Mouse (Mus musculus): Measurements from ENCODE around the gene Gm17660.

Gene Gm17660

DNA sequence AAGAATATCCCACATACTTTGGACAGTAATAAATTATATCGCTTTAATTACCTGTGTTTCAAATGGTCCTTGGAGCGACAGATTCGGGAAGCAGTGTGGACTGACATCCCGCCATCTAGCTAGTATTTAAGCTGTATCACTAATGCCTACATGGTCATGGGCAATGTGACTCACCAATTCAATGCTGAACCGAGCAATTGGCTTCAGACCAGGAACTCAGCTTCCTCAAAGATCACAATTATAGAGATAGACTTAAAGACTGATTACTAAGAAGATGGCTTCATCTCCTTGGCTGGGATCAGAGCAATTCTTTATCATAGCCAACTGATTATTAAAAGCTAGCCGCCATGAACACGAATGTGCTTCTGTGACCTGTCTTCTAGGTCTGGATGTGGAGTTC lies at the start of gene Gm17660:
Gene Gm17660 (minus strand): TSS at position 101 of the 400 bp plus-strand sequence.
- DNase-seq (ENCODE audit: low read depth), result no peak

- DNase-seq (ENCODE audit: low read depth), result no peak
Observed at GRCm38 (mm10) chr5:104126561-104127320, 49.3 kb upstream of the Gm17660 start.

DNA sequence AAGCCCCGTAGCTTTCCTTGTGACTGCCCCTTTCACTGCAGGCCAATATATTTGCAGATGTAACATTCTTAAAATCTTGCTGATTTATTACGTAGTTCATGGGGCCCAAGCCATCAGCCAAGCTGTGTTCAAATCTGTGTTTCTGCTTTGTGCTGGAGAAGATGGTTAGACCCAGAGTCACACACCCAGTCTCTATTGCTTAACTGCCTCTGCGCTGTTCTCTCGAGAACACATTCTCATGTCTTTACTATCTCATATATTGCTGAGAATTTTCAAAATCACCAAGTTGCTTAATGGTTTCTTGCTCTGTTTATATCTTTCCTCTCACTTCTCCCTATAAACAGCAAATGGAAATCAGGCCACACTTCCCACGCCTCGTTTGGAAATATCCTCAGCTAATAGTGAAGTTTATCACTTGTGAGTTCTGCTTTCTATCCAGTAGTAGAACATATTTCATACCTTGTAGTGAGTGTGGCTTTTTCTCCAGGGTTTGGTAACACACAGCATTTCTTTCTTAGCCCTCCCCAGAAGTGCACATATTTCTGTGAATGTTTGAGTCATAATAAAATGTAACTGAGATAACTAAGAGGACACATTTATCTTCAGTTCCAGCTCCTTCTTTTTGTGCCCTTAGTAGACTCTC lies 46.7 kb upstream of the Gm17660 start:
- no peak for DNase-seq (ENCODE audit: low read depth)

DNA sequence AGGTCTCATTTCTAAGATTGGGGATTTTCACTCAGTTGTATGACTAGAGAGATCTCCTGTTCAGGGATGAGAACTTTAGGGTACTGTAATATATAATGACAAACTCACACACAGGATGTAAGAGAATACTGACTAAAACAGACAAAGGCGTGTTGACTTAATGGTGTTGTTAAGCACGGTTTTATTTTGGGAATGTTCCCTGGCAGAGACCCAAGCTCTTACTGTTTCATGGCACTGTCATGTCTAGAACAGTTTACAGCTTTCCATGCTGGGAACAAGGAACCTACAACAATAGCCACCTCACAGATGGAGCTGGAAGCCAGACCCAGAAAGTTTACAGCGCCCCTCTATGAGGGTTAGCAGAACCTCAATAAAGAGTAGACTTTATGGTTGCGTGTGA lies 38.5 kb upstream of the Gm17660 start:
- DNase-seq (ENCODE audit: low read depth), result no peak

DNA sequence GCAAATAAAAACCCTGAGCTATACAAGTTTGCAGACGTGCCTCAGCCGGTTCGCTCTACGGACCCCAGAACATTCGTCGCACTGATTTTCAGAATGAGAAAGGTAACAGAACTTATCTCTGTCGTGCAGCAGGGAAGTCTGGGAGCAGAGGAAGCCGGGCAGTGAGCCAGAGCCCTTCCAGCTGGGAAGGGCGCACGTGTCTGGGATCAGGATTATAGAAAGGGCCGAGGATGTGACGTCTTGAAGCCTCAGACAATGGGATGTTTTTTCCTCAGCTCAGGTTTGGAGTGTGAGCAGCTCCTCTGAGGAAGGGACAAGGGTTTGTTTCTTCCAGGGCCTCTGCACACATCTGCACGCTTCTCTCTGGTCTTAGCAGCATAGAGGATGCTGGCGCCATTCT lies 37.7 kb upstream of the Gm17660 start:
- no peak for DNase-seq (ENCODE audit: low read depth)

DNA sequence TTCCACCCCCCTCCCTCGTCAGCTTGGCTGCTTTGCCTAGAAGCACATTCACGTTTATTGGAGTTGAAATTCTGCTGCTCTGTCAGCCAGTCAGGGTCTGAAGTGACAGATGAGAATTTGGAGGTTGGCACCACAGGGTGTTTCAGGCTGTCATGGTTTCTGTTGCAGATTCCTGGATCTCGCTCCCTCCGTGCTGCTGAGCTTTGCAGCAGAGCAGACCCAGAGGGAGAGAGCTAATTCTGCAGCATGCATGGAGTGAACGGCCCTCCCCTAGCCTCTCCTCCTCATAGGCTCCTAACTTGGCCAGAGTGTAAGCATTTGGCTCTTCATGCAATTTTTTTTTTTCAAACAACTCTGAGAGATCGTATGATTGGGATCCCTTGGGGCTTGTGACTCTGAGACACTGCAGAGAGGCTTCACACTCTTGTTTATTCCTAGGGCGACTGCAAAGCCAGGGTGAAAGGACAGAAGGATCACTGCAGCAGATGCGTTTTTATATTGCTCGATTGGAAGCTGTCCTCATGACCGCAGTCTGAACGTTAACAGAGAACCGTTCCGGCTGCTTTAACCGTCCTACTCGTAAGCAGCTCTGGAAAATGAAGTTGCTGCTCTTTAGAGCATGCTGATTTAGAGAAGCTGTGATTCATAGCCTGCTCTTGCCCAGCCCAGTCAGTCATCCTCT lies 36.2 kb upstream of the Gm17660 start, which contains the start of gene Sparcl1:
Gene Sparcl1 (minus strand): TSS at position 243 of the 682 bp plus-strand sequence.
- DNase-seq (ENCODE audit: low read depth), result no peak

DNA sequence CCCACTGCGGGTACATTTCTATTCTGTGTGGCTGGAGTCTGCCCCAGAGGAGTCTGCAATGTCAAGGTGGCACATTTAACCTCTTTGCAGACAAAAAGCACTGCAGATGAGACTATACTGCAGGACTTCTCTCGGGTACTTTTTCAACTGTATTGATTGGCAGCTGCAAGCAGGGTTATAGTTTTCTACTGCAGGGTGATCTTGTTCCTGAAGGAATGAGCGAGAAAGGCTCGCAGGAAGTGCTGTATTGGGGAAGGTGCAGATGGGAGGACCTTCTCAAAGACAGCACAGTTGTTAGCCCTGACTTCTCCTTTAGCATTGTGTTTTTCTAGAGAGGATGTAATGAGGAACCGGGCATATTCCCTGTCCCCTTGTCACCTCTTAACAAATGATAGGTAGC lies 35.1 kb upstream of the Gm17660 start:
- no peak for DNase-seq (ENCODE audit: low read depth)

DNA sequence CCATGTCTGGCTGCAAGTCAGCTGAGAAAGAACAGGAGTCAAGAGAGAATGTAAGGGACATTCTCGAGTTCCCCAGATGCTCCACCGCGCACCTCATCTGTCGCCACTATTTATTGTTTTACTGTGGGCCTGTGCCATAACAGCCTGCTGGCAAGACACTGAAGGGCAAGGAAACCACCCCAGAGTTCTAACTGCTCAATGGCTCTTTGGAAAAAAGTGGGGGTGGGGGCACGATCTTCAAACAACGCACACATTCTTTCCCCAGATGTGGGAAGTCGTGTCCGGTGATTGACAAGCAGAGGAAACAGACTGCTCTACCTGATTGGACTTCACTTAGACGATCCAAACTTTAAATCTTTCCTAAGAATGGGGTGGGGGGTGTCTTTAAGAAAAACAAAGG lies 34.6 kb upstream of the Gm17660 start:
- no peak for DNase-seq (ENCODE audit: low read depth)

DNA sequence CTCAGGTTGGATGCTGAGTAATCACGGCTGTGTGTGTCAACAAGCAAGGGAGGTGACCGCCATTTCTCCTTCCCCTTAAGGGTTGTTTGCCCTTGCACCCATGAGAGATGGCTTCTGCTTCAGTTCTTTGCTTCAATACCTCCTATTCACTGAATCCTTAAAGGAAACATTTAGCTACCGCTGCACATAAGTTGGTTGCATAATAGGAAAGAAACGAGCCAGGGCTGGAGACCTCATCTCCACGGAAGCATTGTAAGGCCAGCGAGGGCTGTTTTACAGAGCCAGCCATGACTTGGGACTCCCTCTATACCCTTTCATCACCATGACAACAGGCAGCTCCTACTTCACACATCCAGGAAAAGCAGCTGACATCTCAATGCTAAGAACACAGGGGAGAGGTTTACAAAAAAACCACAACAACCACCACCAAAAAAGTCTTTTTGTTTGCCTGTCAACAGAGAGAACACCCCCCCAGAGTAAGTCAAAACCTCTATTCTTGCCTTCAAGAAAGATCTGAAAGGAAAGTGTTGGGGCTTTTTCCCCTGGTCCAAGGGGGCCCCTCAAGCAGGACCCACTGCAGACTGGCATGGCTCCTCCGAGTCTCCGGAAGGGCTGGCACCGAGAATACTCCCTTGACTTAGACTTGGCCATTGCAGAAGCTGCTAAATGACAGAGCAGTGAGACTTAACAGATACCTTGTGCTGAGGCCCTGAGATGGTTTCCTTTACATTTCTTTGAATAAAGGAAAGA lies 32.9 kb upstream of the Gm17660 start:
- DNase-seq (ENCODE audit: low read depth), result no peak

DNA sequence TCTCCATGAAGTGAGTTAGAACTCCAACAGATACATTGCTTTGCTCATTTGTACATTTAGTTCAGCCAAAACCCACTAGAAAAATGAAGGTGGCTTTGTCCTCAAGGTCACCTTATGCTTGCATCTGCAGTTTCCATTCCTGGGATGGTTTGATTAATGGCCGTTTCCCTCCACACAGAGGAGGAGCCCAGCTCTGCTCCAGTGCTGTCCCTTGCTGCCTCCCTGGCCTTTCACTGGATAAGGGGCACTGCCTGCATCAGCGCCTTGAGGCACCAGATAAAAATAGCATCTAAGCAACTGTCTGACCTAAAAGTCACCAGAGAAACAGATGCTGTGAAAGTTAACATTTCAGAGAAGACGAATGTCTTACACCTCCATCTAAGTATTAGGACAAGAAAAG lies 32.1 kb upstream of the Gm17660 start:
- no peak for DNase-seq (ENCODE audit: low read depth)

GRCm38 (mm10) chr5:104108879-104109369 lies 31.5 kb upstream of the Gm17660 start:
- DNase-seq (ENCODE audit: low read depth), result no peak

DNA sequence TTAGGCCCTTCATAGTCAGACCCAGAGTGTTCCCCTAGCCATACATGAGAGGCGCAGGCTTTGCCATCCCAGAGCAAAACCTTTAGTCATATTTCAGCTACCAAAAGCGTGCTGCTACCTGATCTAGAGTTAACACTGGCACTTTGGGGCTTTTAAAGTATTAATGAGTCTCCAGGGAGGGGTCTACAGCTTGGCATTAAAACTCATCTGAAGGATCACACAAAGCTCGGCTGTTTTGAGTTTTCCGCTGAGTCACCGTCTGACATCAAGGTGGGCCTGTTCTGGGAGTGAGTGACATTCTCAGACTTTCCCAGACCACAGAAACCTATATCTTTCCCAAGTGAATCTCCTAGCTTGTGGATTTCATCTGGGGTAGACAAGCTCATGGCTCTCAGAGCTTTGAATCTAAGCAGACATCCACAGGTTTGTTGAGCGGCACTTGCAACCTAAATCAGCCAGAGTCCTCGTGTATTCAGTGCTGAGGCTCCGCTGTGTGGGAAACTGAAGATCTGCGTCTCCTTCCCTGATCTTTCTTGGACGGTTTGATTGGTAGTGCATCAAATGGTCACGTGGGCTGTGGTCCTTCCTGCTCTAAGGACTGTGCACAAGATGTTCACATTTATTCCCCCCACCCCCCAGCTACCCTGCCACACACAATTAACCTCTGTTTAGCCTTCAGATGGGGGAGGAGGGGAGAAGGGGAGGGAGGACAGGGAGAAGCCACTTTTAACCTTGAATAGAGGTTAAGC lies 30.9 kb upstream of the Gm17660 start:
- DNase-seq (ENCODE audit: low read depth), result no peak

DNA sequence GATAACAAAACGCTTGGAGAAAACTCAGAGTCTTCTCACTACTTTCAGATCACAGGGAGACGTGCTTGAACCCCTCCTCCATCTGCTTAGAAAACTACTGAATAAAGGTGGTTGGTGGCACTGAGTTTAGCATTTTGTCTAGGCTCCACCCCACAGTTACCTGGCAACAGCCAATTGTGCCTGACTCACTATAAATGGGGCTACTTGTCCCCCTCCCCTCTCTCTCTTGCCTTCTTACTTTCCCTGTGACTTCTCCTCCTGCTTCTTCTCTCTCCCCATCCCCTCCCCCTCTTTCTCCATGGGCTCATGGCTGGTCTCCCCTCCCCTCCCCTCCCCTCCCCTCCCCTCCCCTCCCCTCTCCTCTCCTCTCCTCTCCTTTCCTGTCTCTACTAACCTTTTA lies 26.7 kb upstream of the Gm17660 start:
- no peak for DNase-seq (ENCODE audit: low read depth)

DNA sequence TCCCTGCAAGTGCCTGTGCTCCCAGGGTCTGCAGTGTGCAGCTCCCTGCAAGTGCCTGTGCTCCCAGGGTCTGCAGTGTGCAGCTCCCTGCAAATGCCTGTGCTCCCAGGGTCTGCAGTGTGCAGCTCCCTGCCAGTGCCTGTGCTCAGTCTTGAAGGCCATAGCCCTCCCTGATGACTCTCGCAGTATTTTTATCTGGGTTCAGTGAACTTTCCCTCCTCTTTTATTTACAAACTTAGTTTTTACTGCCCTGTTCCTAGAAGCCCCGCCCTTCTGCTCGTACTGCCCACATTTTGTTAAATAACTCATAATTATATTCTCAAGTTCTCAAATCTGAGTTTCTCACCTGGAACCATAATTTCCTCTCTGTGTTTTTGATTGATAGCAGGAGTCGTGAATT lies 25.8 kb upstream of the Gm17660 start:
- DNase-seq (ENCODE audit: low read depth), result no peak

DNA sequence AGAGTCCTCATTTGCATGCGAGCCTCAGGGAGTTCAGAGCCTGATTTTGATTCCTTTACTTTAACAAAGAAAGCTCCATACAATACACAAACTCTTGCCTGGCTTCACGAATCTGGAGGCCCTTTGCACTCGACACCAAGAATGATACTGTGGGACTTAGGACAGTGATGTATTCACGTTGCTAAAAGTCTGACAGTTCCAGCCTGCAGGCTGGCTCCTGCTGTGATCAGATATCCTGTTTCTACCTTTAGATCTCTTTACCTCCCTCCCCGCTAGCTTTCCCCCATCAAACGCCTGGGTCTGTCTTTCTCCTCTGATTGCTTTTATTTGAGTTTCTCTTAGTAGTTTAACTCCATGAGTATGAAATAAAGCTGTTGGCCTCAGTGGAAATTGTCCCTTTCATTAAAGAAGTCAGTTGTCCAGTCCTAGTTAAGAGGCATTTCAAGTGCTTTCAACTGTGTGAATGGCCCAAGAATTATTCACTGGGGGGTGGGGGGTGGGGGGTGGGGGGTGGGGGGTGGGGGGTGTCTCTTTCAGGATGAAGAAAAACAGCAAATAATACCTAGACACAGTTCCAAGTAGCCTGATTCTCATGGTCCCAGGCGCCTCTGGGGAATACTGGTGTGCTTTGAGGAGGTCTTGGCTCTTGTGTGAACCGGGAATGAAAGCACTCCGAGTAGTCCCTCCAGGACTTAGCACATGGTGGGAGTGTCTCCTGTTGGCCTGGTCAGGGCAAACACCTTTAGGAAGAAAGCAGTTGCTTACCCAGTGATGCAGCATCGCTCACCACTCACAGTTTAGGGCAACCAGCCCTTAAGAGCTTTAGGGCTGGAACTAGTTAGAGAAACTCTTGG lies 24.5 kb upstream of the Gm17660 start:
- DNase-seq (ENCODE audit: low read depth), result no peak

DNA sequence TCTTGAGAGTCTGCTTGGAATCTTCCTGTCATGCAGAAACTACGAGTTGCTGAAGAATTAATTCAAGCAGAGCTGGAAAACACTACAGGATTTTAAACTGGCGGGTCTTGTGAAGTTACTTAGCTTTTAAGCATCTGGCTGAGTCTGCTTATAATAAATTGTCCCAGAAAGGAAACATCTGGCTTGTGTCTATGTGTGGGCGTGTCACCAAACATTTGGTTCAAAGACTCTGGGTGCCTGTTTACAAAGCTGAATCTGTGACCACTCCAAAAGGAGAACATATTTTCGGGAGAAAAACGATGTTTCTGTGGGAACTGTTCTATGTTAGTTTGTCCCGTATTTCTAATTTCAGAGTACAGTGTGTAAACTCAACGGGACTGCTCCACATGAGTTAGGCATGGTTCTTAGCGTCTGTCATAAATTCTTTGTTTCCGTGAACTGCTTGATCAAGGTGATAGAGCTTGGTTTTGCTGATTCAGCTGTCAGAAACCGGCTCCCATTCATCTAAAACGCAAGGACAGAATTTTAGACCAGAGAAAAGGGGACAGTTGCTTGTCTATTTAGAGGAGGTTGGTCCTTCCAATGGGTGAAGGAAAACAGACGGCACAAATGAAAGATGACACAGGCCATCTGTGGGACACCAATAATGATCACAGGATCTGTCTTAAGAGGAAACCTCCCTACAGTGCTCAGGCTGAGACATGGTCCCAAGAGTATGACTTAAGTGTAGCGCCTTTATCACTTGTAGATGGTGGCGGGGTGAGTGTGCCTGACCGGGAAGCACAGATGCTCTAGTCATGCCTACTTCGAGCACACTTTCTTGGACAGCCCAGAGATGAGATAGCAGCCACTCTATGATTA lies 18.9 kb upstream of the Gm17660 start:
- no peak for DNase-seq (ENCODE audit: low read depth)

DNA sequence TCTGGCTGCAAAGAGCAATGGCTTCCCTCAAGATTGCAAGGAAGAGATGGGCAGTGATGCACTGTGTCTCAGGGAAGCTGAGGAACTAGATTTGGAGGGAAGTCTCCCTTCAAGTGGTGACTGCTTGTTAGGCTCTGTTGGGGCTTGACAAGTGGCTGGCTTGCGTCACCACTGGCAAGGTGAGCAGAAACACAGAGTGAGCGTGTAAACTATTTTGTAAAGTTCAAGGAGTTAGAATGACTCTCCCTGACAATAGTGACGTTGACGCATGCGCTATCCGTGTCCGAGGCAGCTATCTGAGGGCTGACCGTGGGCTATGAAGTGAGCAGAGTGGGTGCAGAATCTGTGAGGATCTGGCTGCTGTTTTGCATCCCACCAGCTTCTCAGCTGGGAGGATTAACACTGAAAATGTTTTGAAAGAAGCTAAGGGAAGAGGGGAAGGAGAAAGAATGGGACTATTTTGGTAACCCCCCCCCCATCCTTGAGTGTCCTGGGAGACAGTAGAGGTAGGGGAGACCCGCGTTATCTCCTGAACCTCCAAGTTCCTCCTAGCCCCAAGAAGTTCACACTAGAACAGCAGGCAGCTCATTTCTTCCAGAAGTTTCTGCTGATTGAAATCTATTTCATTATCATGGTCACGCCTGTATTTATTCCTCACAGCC lies 18.1 kb upstream of the Gm17660 start:
- no peak for DNase-seq (ENCODE audit: low read depth)

- DNase-seq (ENCODE audit: low read depth), result no peak
Observed at GRCm38 (mm10) chr5:104089751-104090150, 12.3 kb upstream of the Gm17660 start.

GRCm38 (mm10) chr5:104085366-104085765 lies 8.0 kb upstream of the Gm17660 start:
- DNase-seq (ENCODE audit: low read depth), result no peak

Data from fibroblast of lung, adult 2 months (primary cell).